Mouse (Mus musculus) liver, embryonic 13.5 days (tissue): ENCODE data around the gene Iqca. TPM values are rescaled to one million over a fixed set of nuclear protein-coding genes. Genes with fewer than 3 reads are reported as not detected.

ENCODE experiments used
- ATAC-seq: fragments of 200-750 bp; cut with Nextera tagmentation; 2 replicates; pipeline ENCODE4 v1.8.0; 2017; ENCODE audit warnings: low read depth, mild to moderate bottlenecking, moderate number of reproducible peaks, moderate library complexity
- DNase-seq: peaks from one replicate; pipeline ENCODE4 v3.0.0; 2022
- H3K27ac ChIP-seq: fragments of 300-500 bp; sonication (generic); 2 replicates; pipeline ENCODE4 v1.5.1; 2015; ENCODE audit warnings: moderate library complexity, mild to moderate bottlenecking, inconsistent platforms
- H3K27me3 ChIP-seq: fragments of 300-500 bp; sonication (generic); 2 replicates; pipeline ENCODE4 v1.6.1; 2015; ENCODE audit warnings: mild to moderate bottlenecking, inconsistent platforms
- H3K36me3 ChIP-seq: fragments of 300-500 bp; sonication (generic); 2 replicates; pipeline ENCODE4 v1.6.1; 2015; ENCODE audit warnings: mild to moderate bottlenecking, inconsistent platforms
- H3K4me1 ChIP-seq: fragments of 300-500 bp; sonication (generic); replicated peaks from 2 replicates; pipeline ENCODE4 v1.6.1; 2015; ENCODE audit warnings: inconsistent platforms
- H3K4me2 ChIP-seq: fragments of 300-500 bp; sonication (generic); 2 replicates; pipeline ENCODE4 v1.6.1; 2015; ENCODE audit warnings: inconsistent platforms, mild to moderate bottlenecking, moderate library complexity
- H3K4me3 ChIP-seq: fragments of 300-500 bp; sonication (generic); replicated peaks from 2 replicates; pipeline ENCODE4 v1.5.1; 2015; ENCODE audit warnings: mild to moderate bottlenecking, inconsistent platforms
- H3K9ac ChIP-seq: fragments of 300-500 bp; sonication (generic); 2 replicates; pipeline ENCODE4 v1.6.1; 2015; ENCODE audit warnings: mild to moderate bottlenecking, inconsistent platforms
- H3K9me3 ChIP-seq: fragments of 300-500 bp; sonication (generic); replicated peaks from 2 replicates; pipeline ENCODE4 v1.6.1; 2016; ENCODE audit warnings: inconsistent platforms
- WGBS: fragments of 180-500 bp; shearing (Covaris S2); methylation state at CpG from one replicate; pipeline ENCODE4 v1.1.7; 2015; ENCODE audit not compliant: insufficient replicate concordance; 5-methylcytosine and 5-hydroxymethylcytosine counted together
- polyA plus RNA-seq: library from polyadenylated mRNA; unstranded; fragments of >200 nt; fragmentation: Nextera tagmentation; extraction: Ambion mirVana; gene quantifications from 2 replicates; pipeline ENCODE4 v1.2.1, GENCODE M21; 2015

Iqca gene
- polyA plus RNA-seq, 1 experiment from 2014 or later, result not detected

DNA sequence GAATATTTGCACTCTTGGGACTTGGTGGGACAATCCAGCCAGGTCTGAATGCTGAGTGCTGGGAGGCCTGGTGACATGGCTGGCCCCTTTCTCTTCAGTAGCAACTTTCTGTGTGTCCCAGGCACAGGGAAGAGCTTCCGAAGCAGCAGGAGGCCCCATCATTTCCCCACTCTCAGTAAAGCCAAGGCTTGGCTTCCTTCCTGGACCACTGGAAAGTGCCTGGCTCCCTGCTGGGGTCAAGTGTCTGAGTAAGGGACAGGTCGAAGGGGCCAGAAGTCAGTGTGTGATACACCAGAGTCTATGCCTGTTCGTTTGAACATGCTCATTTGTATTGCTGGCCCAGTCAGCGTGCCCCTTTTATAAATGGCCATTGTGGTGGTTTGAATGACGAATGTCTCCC lies 152.2 kb downstream of the Iqca start:
- Histone ChIP-seq H3K9me3 (no peaks in the 10 kb centered on the region), H3K27me3 (0 out of 2 replicates have a peak, but pooled peaks cover 4% of the 10 kb centered on the region), H3K27ac (no peak overlapping the region), H3K36me3 (no peaks in the 10 kb centered on the region), H3K9ac (no peak overlapping the region), H3K4me2 (no peak overlapping the region), H3K4me3 (no peak overlapping the region), H3K4me1 (no peaks in the 10 kb centered on the region)
- 46% methylated on average over 5 of the region's 5 CpGs for WGBS
- no peak for DNase-seq
- ATAC-seq, result no peak

DNA sequence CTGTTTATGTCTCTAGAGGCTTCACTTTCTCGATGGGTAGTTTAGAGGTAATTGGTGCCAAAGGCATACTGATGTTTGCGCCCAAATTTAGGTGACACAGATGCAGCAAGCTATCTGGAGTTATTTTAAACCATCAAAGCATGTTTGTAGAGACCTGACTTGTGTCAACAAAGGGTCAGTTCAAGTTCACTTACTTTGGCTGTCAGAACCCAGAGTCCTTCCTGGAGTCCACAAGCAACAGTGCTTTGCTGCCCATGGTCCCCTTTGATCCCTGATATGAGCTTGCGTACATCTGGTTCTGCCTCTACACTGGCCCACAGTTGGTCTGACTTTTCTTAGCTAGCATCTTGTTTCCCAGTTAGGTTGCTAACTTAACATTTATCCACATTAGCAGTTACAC lies 153.3 kb downstream of the Iqca start:
- H3K9me3 ChIP-seq, result no peaks in the 10 kb centered on the region
- no peaks in the 10 kb centered on the region for H3K36me3 ChIP-seq
- H3K27ac ChIP-seq, result no peak overlapping the region
- no peak overlapping the region for H3K4me2 ChIP-seq
- H3K9ac ChIP-seq, result no peak overlapping the region
- no peaks in the 10 kb centered on the region for H3K4me1 ChIP-seq
- no peak overlapping the region for H3K4me3 ChIP-seq
- 0 out of 2 replicates have a peak, but pooled peaks cover 6% of the 10 kb centered on the region for H3K27me3 ChIP-seq
- WGBS, result 65% methylated on average over 3 of the region's 3 CpGs
- no peak for DNase-seq
- ATAC-seq, result no peak

DNA sequence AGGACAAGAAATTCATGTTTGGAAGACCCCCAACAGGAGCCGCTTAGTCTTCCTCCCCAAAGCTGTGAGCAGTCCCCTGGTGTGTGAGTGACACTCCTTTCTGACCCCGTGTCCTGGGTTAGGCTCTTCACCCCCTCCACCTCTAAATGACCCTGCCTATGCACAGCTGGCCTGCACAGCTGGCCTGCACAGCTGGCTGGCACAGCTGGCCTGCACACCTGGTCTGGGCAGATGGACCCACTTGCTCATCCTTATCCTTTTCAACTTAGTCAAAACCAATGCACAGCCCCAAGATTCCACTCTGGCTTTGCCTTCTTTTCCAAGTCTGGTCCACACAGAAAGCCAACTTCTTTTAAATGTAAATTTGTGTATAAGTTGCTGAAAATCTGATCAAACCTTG lies 154.5 kb downstream of the Iqca start:
- WGBS, result 46% methylated on average over 2 of the region's 2 CpGs

DNA sequence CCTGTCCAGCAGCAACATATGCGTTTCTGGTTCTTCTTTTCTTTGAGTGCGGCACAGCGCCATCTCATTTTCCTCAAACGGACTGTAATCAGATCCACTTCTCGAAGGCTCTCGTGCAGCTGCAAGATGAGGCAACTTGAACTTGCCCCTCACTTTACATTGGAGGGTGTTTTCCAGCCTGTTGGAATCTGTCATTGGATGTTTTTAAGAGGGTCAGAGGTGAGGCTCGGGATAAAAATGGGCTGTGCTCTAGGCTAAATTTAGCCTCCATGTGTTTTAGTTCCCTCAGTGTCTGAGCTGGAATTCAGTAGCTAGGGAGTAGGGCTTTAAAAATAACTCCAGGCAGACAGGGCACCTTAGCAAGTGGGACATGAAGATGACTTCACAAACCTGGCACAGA lies 155.1 kb downstream of the Iqca start:
- no peaks in the 10 kb centered on the region for H3K4me1 ChIP-seq
- no peak overlapping the region for H3K4me2 ChIP-seq
- no peaks in the 10 kb centered on the region for H3K36me3 ChIP-seq
- H3K9ac ChIP-seq, result no peak overlapping the region
- WGBS, result 62% methylated on average over 7 of the region's 7 CpGs
- H3K9me3 ChIP-seq, result no peaks in the 10 kb centered on the region
- H3K27me3 ChIP-seq, result peaks cover 19% of the 10 kb centered on the region
- no peak overlapping the region for H3K4me3 ChIP-seq
- ATAC-seq, result no peak
- no peak for DNase-seq
- H3K27ac ChIP-seq, result no peak overlapping the region

More for the DNA sequence above, 154.5 kb downstream of the Iqca start:
- Histone ChIP-seq H3K9me3 (no peaks in the 10 kb centered on the region), H3K27me3 (peaks cover 13% of the 10 kb centered on the region), H3K36me3 (no peaks in the 10 kb centered on the region), H3K27ac (no peak overlapping the region), H3K4me1 (no peaks in the 10 kb centered on the region), H3K9ac (no peak overlapping the region), H3K4me2 (no peak overlapping the region), H3K4me3 (no peak overlapping the region)
- no peak for ATAC-seq
- DNase-seq, result no peak

DNA sequence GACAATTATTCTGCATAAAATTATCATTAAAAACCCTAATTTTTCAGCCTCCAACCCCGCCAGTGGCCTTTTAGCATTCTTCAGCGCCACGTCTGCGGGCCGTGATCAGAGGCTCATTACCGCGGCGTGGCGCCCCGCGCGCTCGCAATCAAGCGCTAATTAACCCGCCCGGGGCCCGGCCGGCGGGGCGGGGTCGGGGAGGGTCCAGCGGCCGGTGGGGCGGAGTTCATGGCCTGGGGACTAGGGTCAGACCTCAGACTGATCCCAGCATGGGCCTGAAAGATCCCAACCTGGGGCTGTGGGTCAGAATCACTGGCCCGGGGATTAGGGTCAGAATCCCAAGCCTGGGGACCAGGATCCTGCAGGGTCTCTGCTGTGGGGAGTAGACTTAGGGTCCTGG lies 160.9 kb downstream of the Iqca start:
- Histone ChIP-seq H3K9me3 (no peaks in the 10 kb centered on the region), H3K4me3 (0 out of 2 replicates have a peak overlapping the region, but pooled peaks have one; percentile 8), H3K36me3 (no peaks in the 10 kb centered on the region), H3K27me3 (peaks cover 40% of the 10 kb centered on the region), H3K27ac (no peak overlapping the region), H3K9ac (no peak overlapping the region), H3K4me1 (no peaks in the 10 kb centered on the region), H3K4me2 (no peak overlapping the region; the same call in 1 of the 2 replicates)
- ATAC-seq, result no peak
- 5% methylated on average over 25 of the region's 25 CpGs for WGBS
- DNase-seq, result no peak

Other genes starting within 250 kb of the Iqca start
- gene Gbx2, start 222.2 kb downstream of the Iqca start, polyA plus RNA-seq, result 1.1 and 1.5 TPM in 2 replicates
- not detected in 2 replicates for gene Asb18, start 138.7 kb downstream of the Iqca start, polyA plus RNA-seq
- gene Ackr3, start 50.6 kb upstream of the Iqca start, polyA plus RNA-seq, result 2.8 and 3.5 TPM in 2 replicates